Mouse (Mus musculus): ENCODE results near the gene Gm6358. TPM values are rescaled to one million over a fixed set of nuclear protein-coding genes. Genes with fewer than 3 reads are reported as not detected.
"Not testable (repeated sequence)": the region's sequence is repeated elsewhere in the genome, so short reads cannot be mapped to it uniquely, and the experiment has no call there.

Gm6358 gene
- polyA plus RNA-seq (2016; fragmentation: Nextera tagmentation; extraction: Ambion mirVana): not detected in 2 replicates

DNA sequence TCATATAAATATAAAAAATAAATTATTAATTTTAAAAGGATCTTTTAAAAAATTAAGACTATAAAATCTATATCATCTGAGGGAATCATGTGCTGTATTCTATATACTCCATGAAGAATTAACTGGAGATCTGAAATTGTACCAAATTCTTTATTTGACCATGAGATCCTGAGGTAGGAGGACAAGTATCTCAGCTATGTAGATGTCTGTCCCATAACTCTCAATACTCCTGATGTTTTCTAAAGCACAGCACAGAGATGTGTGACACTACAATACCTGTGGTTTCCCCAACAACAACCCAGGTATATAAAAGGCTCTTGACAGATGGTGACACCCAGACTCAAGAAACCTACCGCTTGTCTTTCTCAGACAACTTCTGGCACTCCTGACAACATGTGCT lies at the start of gene Gm6358:
Gene Gm6358 (plus strand): TSS at position 301 of the 400 bp plus-strand sequence.
- H3K4me2 ChIP-seq: no peak within 1 kb of the TSS
- H3K27me3 ChIP-seq (replicated peaks): no peaks in the 10 kb centered on the region
- no peak within 1 kb of the TSS for H3K9ac ChIP-seq
- 78% methylated on average over 1 of the region's 1 CpGs for WGBS
- no peaks in the 10 kb centered on the region for H3K36me3 ChIP-seq
- no peak within 1 kb of the TSS for H3K27ac ChIP-seq (ENCODE audit: poor library complexity, severe bottlenecking)
- H3K4me1 ChIP-seq (replicated peaks): no peaks in the 10 kb centered on the region
- no peak within 1 kb of the TSS for H3K4me3 ChIP-seq
- peaks cover 5% of the 10 kb centered on the region; the same call in 1 of the 2 replicates for H3K9me3 ChIP-seq (replicated peaks)
- ATAC-seq (ENCODE audit: insufficient number of reproducible peaks, low FRiP score): no peak

- H3K9me3 ChIP-seq (replicated peaks): peaks cover 7% of the 10 kb centered on the region; the same call in 1 of the 2 replicates
- no peak within 1 kb of the TSS for H3K4me3 ChIP-seq
- H3K27ac ChIP-seq (ENCODE audit: poor library complexity, severe bottlenecking): no peak within 1 kb of the TSS
- 82% methylated on average over 1 of the region's 1 CpGs for WGBS
- H3K9ac ChIP-seq: no peak within 1 kb of the TSS
- no peaks in the 10 kb centered on the region for H3K27me3 ChIP-seq (replicated peaks)
- no peak for ATAC-seq (ENCODE audit: insufficient number of reproducible peaks, low FRiP score)
- H3K4me1 ChIP-seq (replicated peaks): no peaks in the 10 kb centered on the region
- H3K4me2 ChIP-seq: no peak within 1 kb of the TSS
- H3K36me3 ChIP-seq: no peaks in the 10 kb centered on the region
Measured at GRCm38 (mm10) chr16:89150786-89151185, 10.1 kb downstream of the Gm6358 start, which contains the start of gene Gm10061. TSS of gene Gm10061 (plus strand) at chr16:89151086.

DNA sequence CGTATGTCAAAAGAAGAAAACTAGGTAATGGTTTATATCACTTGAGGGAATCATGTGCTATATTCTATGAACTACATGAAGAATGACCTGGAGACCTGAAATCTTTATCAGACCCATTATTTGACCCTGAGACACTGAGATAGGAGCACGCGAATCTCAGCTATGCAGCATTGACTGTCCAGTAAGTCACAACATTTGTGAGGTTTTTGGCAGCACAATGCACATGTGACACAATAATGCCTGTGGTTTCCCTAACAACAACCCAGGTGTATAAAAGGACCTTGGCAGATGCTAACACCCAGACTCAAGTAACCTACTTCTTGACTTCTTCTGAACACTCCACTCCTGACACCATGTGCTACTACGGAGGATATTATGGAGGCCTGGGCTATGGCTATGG lies 17.0 kb downstream of the Gm6358 start, which contains the start of gene Gm9789:
Gene Gm9789 (plus strand): TSS at position 301 of the 400 bp plus-strand sequence.
- Histone ChIP-seq H3K9me3 (replicated peaks) (peaks cover 11% of the 10 kb centered on the region), H3K4me3 (no peak within 1 kb of the TSS)
- WGBS: 78% methylated on average over 4 of the region's 4 CpGs

DNA sequence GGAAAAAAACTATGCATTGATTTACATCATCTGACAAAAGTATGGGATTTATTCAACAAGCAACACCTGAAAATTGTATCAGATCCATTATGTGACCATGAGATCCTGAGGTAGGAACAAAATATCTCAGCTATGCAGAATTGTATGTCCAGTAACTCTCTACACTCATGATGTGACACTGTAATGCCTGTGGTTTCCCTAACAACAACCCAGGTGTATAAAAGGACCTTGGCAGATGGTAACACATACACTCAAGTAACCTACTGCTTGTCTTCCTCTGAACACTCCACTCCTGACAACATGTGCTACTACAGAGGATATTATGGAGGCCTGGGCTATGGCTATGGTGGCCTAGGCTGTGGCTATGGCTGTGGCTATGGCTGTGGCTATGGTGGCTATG lies 28.5 kb downstream of the Gm6358 start, which contains the start of gene Gm7735:
Gene Gm7735 (plus strand): TSS at position 301 of the 400 bp plus-strand sequence.
- H3K9me3 ChIP-seq (replicated peaks); ATAC-seq (ENCODE audit: insufficient number of reproducible peaks, low FRiP score); H3K4me3 ChIP-seq; H3K9ac ChIP-seq; H3K4me1 ChIP-seq (replicated peaks); H3K27ac ChIP-seq (ENCODE audit: poor library complexity, severe bottlenecking); H3K27me3 ChIP-seq (replicated peaks); H3K36me3 ChIP-seq; H3K4me2 ChIP-seq: not testable (repeated sequence)

More for the DNA sequence above, 17.0 kb downstream of the Gm6358 start, which contains the start of gene Gm9789:
- no peak for ATAC-seq (ENCODE audit: insufficient number of reproducible peaks, low FRiP score)
- H3K4me2 ChIP-seq: no peak within 1 kb of the TSS
- no peak within 1 kb of the TSS for H3K27ac ChIP-seq (ENCODE audit: poor library complexity, severe bottlenecking)
- no peaks in the 10 kb centered on the region for H3K27me3 ChIP-seq (replicated peaks)
- H3K4me1 ChIP-seq (replicated peaks): no peaks in the 10 kb centered on the region
- no peaks in the 10 kb centered on the region for H3K36me3 ChIP-seq
- H3K9ac ChIP-seq: no peak within 1 kb of the TSS

- H3K4me3 ChIP-seq: no peak within 1 kb of the TSS
- no peaks in the 10 kb centered on the region for H3K4me1 ChIP-seq (replicated peaks)
- no peaks in the 10 kb centered on the region for H3K9me3 ChIP-seq (replicated peaks)
- H3K9ac ChIP-seq: no peak within 1 kb of the TSS
- H3K27ac ChIP-seq (ENCODE audit: poor library complexity, severe bottlenecking): no peak within 1 kb of the TSS
- ATAC-seq (ENCODE audit: insufficient number of reproducible peaks, low FRiP score): no peak
- WGBS: 62% methylated on average over 2 of the region's 2 CpGs
- no peaks in the 10 kb centered on the region for H3K27me3 ChIP-seq (replicated peaks)
- no peak within 1 kb of the TSS for H3K4me2 ChIP-seq
- H3K36me3 ChIP-seq: no peaks in the 10 kb centered on the region
Measured at GRCm38 (mm10) chr16:89174435-89174834, 33.8 kb downstream of the Gm6358 start, which contains the start of gene 1110057P08Rik. TSS of gene 1110057P08Rik (plus strand) at chr16:89174735.

DNA sequence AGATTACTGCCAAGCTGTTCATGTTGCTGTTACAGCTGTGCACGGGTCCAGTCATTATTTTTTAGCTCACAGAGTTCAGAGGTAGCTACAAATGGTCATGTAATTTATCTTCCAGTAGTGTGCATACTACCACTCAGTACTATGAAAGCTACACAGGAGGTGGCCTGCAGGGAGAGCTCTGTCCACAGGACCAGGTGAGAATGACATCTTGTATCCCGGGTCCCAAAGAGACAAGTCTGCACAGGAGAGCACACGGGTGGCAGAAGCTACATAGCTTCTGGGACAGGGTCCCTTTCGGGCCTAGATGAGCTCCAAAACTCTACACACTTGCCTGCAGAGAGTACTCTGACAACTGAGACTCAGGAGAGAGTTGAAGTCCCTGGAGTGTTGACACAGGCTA lies 48.0 kb downstream of the Gm6358 start:
- Histone ChIP-seq H3K4me2 (no peak overlapping the region), H3K27ac (ENCODE audit: poor library complexity, severe bottlenecking) (no peak overlapping the region), H3K36me3 (no peaks in the 10 kb centered on the region), H3K9ac (no peak overlapping the region), H3K4me3 (no peak overlapping the region), H3K4me1 (replicated peaks) (no peaks in the 10 kb centered on the region), H3K27me3 (replicated peaks) (no peaks in the 10 kb centered on the region), H3K9me3 (replicated peaks) (peaks cover 4% of the 10 kb centered on the region; the same call in 1 of the 2 replicates)
- ATAC-seq (ENCODE audit: insufficient number of reproducible peaks, low FRiP score): no peak
- WGBS: 73% methylated on average over 4 of the region's 4 CpGs

Other genes with a start within 250 kb of the Gm6358 start
- not detected in 2 replicates for gene Krtap19-5, start 244.4 kb upstream of the Gm6358 start, polyA plus RNA-seq (2016; fragmentation: Nextera tagmentation; extraction: Ambion mirVana)
- not detected in 2 replicates for gene Krtap19-9b, start 208.6 kb upstream of the Gm6358 start, polyA plus RNA-seq (2016; fragmentation: Nextera tagmentation; extraction: Ambion mirVana)
- not detected in 2 replicates for gene Krtap16-3, start 178.0 kb upstream of the Gm6358 start, polyA plus RNA-seq (2016; fragmentation: Nextera tagmentation; extraction: Ambion mirVana)
- gene Krtap22-2, start 130.1 kb upstream of the Gm6358 start, polyA plus RNA-seq (2016; fragmentation: Nextera tagmentation; extraction: Ambion mirVana): not detected in 2 replicates
- gene Gm10229, start 125.6 kb upstream of the Gm6358 start, polyA plus RNA-seq (2016; fragmentation: Nextera tagmentation; extraction: Ambion mirVana): not detected in 2 replicates
- not detected in 2 replicates for gene Krtap6-1, start 109.2 kb upstream of the Gm6358 start, polyA plus RNA-seq (2016; fragmentation: Nextera tagmentation; extraction: Ambion mirVana)
- not detected in 2 replicates for gene Gm10228, start 99.4 kb upstream of the Gm6358 start, polyA plus RNA-seq (2016; fragmentation: Nextera tagmentation; extraction: Ambion mirVana)
- not detected in 2 replicates for gene Krtap6-5, start 93.0 kb upstream of the Gm6358 start, polyA plus RNA-seq (2016; fragmentation: Nextera tagmentation; extraction: Ambion mirVana)
- not detected in 2 replicates for gene 1110025L11Rik, start 76.8 kb upstream of the Gm6358 start, polyA plus RNA-seq (2016; fragmentation: Nextera tagmentation; extraction: Ambion mirVana)
- not detected in 2 replicates for gene Krtap6-3, start 56.8 kb upstream of the Gm6358 start, polyA plus RNA-seq (2016; fragmentation: Nextera tagmentation; extraction: Ambion mirVana)
- gene Gm10061, start 10.2 kb downstream of the Gm6358 start, polyA plus RNA-seq (2016; fragmentation: Nextera tagmentation; extraction: Ambion mirVana): not detected in 2 replicates
- gene Gm9789, start 17.1 kb downstream of the Gm6358 start, polyA plus RNA-seq (2016; fragmentation: Nextera tagmentation; extraction: Ambion mirVana): not detected in 2 replicates
- gene Gm7735, start 28.6 kb downstream of the Gm6358 start, polyA plus RNA-seq (2016; fragmentation: Nextera tagmentation; extraction: Ambion mirVana): not detected in 2 replicates
- not detected in 2 replicates for gene 1110057P08Rik, start 33.9 kb downstream of the Gm6358 start, polyA plus RNA-seq (2016; fragmentation: Nextera tagmentation; extraction: Ambion mirVana)
- not detected in 2 replicates for gene Krtap20-2, start 65.0 kb downstream of the Gm6358 start, polyA plus RNA-seq (2016; fragmentation: Nextera tagmentation; extraction: Ambion mirVana)